Mouse (Mus musculus) 416B (cell line): ENCODE data around the gene BC034090.

Experiments
- DNase-seq: peaks from one replicate; pipeline ENCODE4 v3.0.0; 2011; ENCODE audit warnings: low read depth

Gene BC034090

DNA sequence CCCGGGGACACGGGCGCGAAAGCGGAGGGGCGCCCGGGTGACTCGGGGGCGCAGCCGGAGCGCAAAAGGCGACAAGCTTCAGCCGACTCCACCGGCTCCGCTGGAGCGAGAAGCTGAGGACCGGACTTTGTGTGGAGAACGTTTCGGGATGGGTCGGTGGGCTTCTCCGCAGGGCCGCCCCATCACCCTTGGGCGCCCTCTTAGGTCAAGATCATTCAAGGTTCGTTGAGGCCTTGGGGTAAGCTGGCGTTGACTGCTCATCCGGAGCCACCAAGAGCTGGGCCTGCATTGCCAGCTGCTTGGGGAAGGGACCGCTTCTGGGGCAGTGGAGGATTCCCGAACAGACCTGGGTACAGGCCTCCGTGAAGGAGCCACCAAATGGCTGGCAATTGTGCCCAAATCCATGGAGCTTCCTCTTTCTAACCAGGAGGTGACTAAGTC, 547 bp upstream of the BC034090 start:
- DNase-seq: no peak

DNA sequence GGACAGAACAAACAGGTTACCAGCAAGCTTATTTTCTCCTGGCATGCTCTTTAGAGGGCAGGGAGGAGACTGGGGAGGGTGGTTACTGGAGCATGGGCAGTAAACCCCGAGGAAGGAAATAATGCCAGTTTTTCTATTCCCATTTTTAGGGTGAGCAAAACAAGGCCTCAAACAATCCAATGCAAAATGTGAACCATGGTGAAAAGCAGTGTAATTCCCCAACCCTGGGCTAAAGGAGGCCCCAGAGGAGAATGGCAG, 1.8 kb downstream of the BC034090 start:
- no peak for DNase-seq

DNA sequence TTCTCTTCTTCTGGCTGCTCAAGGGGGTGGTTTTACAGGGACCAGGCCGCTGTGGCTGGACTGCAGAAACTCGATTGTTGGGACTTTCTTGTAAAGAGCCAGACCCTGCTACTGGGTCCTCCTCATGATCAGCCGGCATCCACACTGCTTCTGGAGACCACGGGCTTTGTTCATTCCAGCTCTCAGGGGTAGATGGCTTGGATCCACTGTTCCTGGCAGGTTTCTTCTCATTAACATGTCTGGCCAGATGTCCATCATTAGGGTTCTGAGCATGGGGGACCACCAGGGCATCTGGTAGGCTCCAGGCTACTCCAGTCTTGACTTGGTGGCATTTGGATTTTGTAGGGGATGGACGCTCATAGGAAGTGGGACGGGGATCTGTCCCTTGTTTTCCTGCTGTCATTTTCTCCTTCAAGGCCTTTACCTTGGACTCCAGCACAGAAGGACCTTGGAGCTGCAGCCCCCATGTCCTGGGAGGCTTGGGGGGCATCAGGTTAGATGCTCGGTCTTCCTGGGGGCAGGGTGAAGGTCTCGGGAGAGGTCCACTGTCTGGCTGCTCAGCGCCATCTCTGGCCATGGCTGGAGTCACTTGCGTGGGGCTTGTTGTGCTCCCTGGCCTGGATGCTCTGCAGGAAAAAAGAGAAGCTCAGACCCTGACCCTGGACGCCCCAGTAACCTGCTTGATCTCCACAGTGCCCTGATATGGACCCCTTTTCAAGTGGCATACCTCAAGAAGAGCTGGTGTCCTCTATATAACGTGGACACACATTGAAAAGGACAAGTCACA, 2.4 kb downstream of the BC034090 start:
- DNase-seq: no peak

DNA sequence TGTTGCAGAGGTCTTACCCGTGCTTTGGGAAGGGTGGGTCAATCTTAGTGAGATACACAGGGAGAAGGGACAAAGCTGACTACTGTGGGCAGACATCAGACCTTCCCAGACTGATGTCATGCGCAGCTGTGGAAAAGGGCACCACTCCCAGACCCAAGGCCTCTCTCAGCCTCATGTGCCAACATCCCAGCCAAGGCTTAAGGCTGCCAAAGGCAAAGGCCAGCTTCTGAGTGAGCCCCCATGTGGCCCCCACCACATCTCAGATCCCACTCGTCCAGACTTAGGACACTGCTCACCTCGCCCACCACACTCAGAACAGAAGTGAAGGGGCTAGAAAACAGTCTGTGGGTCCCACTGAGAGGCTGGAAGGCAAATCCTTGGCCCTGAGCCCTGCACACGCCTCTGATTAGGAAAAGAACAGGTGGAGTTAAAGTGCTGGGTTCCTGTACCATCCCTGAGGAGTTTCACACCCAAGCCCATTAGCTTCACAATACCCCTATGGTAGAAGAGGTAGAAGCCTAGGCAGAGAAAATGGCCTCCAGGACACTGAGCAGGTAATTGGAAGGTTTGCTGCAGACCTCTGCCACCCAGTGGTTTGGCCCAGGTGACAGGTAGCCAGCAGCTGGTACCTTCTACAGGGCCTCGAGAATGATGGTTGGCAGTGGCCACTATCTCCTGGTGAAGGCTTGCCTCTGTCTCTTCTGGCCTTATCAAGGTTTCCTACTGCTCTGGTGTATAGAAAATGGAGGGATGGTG, 4.1 kb downstream of the BC034090 start:
- DNase-seq: no peak

DNA sequence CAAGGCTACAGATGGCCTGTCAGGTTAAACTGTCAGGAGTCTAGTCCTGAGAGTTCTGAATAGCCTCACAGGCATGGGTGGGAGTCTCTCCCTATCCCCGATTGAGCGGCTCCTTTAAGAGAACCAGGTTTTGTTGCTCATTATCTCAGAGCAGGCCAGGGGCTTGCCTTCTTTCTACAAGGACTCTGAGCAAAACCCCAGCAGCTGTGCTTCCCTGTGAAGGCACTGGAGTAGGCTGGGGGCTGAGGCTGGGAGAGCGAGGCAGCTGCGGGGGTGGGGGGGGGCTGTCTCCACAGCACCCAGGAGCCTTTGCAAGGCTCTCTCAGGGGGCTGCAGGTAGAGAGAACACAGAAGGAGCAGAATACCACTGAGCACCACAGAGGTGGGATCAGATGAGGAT, 5.1 kb downstream of the BC034090 start:
- DNase-seq: no peak

DNA sequence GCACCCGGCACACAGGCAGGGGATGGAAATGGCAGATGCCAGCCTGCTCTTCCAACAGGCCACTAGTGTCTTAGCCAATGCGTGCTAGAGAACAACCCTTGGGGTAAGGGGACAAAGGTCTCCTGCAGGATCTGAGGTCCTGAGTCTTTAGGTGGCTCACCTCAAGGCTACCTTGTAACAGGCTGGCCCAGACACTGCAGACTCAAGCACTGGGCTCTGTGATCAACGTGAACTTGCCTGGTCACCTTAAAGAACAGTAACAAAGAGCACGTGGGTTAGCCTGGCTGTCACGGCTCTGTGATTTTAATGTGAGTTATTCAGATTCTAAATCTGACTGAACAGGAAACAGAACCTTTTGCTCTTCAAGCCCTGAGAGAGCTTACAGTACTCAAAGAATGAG, 6.1 kb downstream of the BC034090 start:
- no peak for DNase-seq

DNA sequence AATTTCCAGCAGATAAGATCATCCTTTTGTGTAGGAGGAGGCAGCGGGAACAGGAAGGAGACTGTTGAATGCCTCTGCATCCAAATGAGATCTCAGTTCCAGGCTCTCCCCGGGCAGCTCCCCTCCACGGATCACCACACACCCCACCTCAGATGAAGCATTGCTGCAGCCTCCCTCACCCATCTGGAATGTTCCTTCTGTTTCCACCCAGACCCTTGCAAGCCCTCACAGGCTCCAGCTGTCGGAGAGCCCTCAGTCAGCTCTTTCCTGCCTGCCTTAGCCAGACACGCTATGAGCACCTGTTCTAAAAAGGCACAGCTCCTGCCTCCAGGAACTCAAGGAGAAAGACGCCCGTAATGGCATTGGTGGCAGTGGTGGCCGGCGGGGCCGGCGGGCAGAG, 6.9 kb downstream of the BC034090 start:
- no peak for DNase-seq

DNA sequence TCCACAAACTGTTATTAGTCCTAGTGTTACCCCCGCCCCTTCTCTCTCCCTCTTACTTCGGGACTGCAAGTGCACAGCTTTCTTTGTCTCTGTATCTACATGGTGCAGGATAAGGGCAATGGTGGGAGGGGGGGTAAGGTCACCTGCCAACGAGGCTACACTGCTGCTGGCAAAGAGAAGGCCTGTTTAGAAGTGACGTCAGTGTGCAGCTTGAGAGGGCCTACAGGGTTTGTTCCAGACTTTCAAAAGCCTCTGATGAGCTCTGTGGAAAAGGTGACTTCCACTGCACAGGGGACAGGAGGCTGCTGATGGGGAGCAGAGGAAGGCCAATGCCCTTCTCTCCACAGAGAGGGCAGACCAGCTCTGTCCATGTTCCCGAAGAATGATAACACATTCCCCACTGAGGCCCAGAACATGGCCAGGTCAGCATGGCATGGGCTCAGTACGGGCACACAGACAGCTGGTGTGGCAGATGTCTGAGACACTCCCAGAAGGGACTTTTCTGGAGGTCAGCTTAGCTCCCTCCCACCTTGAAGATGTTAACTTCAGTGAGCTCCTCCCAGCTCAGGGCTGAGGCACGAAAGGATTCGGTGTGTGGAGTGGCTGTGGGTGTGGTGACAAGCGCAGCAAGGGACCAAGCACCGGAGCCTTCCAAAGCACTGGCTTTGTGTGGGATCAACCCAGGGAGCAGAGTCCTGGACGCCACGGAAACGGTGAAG, 7.8 kb downstream of the BC034090 start:
- DNase-seq: no peak

DNA sequence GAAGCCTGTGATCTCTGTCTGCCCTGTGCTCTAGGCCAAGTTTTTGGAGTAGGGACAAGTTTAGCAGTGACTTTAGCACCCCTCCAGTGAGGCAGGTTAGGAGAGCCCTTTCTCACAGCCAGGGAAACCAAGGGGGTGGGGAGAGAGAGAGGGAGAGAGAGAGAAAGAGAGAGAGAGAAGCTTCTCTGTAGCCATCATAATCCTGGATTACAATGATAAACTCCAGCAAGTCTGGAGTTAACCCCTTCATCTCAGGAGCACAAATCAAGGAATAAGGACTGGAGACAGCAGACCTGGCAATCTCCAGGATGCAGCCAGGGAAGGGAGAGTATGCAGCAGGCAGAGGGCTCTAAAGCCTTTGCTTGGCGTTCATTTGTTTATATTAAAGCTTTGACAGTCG, 8.6 kb downstream of the BC034090 start:
- DNase-seq: no peak

DNA sequence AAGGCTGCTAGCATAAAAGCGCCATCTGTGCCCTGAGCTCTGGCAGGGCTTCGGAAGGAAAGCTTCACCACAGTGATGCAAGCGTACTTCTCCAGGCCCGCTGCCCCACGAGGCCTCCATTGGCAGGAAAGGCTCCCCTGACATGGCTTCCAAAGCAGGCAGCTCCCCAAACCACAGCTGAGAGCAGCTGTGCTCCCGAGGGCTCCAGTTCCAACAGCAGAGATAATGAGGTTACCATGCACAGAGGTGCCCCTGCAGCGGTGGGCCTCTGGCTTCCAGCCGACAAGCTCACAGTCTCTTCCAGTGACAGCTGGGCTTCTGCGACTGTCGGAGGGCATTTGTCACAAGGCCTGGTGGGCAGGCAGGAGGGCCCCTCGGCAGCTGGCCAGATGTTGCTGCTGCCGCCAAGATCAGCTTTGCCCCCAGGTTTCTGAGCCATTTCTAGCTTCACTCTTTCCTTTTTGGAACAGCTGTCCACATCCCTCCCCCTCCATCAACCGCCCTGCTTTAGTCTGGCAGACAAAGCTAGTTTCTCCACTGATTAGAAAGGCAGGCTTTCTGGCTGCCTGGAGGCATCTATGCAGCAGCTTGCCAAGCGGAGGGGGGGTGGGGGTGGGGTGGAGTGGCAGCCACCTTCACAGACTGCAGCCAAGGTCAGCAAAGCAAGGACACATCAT, 10.2 kb downstream of the BC034090 start:
- DNase-seq: no peak

DNA sequence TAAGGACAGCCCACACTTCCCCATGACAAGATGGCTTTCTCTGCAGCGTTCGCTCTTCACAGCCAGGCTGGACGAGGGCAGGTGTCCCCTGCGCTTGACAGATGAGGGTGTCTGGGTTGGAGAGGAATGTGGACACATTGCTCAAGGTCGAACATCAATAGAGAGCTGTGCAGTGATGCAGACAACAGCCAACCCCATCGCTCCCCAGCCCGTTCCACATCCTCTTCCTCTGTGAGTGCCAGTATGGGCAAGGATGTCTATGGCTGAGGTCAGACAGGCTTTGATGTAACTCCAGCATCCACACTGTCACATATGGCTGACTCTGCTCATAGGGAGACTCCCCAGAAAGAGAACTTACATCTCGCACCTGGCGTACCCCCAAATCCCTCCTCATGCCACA, 10.9 kb downstream of the BC034090 start:
- no peak for DNase-seq

DNA sequence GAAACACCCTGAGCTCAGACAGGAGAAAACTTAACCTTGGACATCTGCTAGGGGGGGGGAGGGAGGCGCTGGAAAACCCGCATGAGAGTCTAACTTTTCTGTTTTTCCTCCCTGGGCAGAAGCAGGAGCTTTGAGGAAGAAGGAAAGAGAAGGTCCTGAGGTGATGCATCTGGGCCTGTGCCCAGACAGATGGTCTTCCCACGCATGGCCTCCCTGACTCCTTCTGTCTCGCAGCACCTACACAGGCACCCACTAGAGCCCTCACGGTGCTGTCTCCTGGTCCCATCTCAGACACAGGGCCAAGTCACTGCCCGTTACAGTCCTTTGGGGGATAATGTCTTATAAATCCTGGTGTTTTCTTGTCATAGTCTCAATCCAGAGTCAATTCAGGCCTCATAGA, 11.5 kb downstream of the BC034090 start:
- DNase-seq: no peak

DNA sequence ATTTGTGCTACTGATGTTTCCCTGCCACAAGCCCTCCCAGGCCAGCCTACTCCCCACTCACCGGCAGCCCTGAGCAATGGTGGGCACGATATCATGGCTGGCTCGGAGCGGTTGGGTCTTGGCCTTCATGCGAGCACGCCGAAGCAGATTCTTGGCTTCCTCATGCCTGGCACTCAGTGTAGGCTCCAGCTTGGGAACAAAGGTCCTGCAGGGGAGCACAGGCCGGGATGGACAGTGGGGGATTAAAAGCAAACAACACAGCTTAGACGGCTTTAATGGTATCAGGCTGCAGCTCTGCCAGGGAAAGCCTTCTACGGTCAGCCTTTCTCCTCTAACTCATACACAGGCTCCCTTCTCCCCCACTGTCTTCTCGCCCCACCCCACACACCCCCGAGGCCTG, 11.9 kb downstream of the BC034090 start:
- DNase-seq: no peak

DNA sequence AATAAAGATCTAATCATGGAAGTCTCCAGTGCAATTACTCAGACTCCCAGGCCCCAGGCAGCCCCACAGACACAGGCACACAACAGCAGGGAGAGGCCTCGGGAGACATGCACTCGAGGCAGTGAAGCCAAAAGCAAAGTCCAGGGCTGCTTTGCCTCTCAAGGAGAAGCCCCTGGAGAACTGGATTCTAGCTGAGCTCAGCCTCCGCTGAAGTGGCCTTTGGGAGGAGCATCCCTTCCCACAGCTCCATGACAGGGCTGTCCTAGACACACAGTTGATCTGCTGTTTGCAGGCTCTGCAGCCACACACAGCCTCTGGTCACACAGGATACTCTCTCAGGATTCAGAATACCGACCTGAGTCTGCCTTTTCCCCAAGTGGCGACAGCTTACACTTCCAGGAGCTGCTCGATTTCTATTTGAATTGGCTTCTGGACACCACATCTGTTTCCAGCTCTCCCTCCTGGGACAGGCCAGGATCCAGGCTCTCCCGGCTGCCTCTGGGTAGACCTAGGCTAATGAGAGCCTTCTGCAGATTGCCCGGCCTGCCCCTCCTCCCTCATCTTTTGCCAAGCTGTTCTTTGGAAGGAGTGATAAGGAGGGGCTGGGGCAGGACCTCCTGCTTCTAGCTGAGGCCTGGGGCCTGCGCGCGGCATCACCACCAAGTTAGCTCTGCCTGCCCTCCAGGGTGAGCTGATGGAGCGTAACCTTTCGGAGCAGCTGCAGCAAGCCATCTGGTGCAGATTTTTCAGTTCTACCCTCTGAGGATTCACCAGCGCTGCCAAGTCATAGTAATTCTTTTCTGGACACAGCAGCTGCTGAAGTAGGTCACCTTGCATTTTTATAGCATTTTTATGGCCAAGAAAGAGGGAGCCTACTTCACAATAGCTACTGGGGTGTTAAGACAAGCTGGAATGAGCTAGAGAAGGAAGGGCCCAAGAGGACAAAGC, 14.5 kb downstream of the BC034090 start:
- DNase-seq: no peak

DNA sequence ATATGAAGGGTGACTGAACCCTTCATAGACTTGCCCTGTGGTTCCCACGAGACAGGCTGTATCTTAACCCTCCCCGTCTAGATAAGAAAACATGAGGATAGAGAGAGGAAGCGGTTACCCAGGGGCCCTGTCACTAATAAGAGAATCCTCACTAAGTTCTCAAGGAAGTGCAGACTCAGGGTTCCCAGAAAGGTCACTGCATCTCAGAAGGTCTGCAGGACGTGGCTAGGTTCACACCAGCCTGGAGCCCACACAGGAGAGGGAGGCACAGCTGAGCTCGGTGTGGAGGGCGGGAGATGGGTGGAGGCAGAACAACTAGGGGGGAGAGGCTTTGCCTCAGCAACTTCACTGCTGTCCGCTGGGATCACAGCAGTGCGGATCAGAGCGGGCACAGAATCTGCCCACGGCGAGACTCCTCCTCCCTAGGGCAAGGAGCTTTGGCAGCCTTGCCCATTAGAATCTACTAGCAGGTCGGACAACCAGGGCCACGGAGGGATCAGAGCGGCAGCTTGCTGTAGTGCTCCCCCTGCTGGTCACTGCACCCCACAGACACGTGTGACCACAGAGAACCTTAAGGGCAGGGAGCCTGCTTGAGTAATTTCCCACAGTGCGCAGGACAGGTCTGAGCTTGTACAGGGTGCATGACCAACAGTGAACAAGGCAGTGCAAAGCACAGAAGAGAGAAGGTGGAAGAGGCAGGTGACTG, 20.2 kb downstream of the BC034090 start:
- DNase-seq: peak; percentile 90

DNA sequence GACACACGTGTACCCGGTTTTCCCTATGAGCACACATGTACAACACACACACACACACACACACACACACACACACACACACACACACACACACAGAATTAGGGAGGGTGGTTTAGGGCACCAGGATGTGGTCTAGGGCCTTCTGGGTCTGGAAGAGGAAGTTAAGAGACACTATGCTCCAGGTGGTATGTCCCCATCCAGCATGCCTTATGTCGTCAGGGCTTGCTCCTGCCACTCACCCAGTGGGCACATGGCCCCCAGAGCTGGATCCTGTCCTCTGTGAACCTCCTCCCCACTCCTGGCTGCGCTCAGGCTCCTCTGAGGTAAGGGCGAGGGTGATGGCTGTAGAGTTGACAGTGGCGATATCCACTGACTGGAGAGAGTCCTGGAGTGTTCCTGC, 21.2 kb downstream of the BC034090 start:
- peak; percentile 84 for DNase-seq

DNA sequence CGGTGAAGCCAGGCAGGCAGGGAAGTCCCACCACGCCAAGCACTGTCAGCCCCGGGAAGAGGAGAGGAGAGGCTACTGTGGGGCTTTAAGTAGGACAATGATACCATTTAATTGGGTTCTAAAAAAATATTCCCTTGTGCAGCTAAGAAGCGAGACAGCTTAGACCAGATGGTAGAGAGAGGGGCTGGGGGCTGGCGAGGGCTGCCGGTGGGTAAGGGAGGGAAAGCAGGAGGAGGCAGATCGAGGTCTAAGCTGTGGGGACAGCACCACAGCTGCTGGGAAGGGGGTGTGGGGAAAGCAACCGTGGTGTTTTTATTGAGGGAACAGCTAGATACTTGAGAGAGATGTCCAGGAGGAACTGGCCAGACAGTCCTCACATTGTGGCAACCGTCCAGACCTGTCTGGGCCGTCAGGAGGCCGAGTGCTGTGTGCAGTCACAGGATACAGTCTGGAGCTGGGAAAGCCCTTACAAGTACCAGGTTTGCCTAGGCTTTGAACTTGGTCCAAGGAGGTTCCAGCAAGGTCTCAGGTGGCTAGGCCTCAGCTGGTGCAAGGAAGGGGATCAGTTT, 22.1 kb downstream of the BC034090 start:
- no peak for DNase-seq

DNA sequence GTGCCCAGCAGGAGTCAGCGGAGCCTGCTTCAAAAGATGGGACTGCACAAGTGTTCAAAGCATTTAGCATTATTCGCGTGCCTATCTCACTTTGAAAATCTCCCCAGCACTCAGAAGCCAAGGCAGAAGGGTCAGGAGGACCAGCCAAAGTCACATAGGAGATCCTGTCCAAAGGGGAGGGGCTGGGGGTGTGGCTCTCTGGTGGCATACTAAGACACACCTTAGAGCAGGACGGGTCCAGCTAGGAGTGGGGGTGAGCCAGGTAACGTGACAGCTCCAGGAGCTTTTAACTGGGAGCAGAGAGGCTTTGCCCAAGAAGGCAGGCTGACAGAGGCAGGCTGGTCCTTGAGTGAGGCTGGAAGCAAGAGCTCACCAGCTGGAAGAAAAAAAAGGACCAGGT, 25.3 kb downstream of the BC034090 start:
- DNase-seq: no peak

DNA sequence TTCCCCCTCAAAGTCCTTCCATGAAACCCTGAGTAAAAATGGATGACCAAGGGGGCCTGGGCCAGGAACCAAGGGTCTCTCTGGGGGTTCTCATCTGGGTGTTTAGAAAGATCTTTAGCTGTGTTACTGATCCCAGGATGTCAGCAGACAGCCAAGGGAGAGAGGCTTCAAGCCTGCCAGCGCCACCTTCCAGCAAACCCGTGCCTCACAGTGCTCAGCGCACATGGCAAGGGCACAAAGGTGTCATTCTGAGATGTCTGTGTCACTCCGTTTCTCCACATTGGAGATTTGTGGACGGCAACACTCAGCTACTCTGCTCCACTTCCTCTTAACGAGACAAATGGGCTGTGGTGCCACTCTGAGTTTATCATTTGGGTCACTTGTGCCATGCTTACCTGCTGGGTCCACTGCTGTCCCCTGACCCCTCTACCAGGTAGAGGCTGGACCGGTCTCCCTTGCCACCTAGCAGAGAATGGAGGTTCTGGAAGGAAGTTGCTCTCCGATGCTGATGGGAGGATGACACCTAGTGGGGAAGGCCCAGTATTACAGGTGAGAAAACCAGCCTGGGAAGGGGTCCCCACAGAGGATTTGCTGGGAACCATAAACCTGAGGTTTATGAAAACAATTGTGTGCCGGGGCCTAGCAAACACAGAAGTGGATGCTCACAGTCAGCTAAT, 26.2 kb downstream of the BC034090 start:
- DNase-seq: peak; percentile 59

DNA sequence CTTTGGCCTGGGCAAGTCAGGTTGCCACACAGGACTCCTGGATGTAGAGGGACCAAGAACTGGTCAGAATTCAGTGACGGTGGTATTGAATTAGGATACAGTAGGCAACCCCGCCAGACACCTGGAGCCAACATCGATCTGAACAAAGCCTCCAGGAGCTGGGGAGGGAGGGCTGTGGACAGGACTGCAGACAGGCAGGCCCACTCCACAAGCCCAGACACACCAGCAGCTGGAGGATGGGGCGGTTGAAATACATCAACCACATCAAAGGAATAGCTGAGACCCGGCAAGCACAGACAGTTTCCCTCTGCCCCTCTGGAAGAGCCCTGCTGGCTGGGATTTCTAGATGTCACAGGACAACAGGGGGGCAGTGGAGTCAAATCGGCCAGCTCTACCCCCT, 27.4 kb downstream of the BC034090 start:
- DNase-seq: no peak
